Mouse (Mus musculus): ENCODE data around the gene Sergef. TPM values are rescaled to one million over a fixed set of nuclear protein-coding genes. Genes with fewer than 3 reads are reported as not detected.
A peak's percentile ranks its signal among the peaks of the same experiment; 100 is the strongest.

The Sergef gene
- polyA plus RNA-seq, 1 experiment from 2014 or later, result 32.6 TPM

GRCm38 (mm10) chr7:46469542-46469941, 170.1 kb downstream of the Sergef start:
- 86% methylated on average over 3 of the region's 3 CpGs for WGBS
- Histone ChIP-seq H3K27ac (ENCODE audit: low read length) (no peak overlapping the region), H3K9ac (replicated peaks; ENCODE audit: low read depth, low read length) (no peak overlapping the region), H3K9me3 (ENCODE audit: control insufficient read depth, low read length) (no peaks in the 10 kb centered on the region), H3K4me1 (replicated peaks; ENCODE audit: control insufficient read depth, insufficient read depth, low read length) (peaks cover 6% of the 10 kb centered on the region; the same call in 1 of the 2 replicates), H3K27me3 (replicated peaks; ENCODE audit: control insufficient read depth, insufficient read depth, low read length) (no peaks in the 10 kb centered on the region), H3K4me3 (replicated peaks; ENCODE audit: low read length) (no peak overlapping the region), H3K36me3 (ENCODE audit: control insufficient read depth, insufficient read depth) (no peaks in the 10 kb centered on the region), H3K4me2 (ENCODE audit: low read length) (no peak overlapping the region)
- ATAC-seq, result no peak

GRCm38 (mm10) chr7:46466422-46466981, 173.1 kb downstream of the Sergef start:
- Histone ChIP-seq H3K9ac (replicated peaks; ENCODE audit: low read depth, low read length) (no peak overlapping the region), H3K36me3 (ENCODE audit: control insufficient read depth, insufficient read depth) (no peaks in the 10 kb centered on the region), H3K27ac (ENCODE audit: low read length) (peak overlapping the region; percentile 45), H3K4me1 (replicated peaks; ENCODE audit: control insufficient read depth, insufficient read depth, low read length) (peaks cover 3% of the 10 kb centered on the region; the same call in 1 of the 2 replicates), H3K9me3 (ENCODE audit: control insufficient read depth, low read length) (no peaks in the 10 kb centered on the region), H3K4me2 (ENCODE audit: low read length) (no peak overlapping the region), H3K4me3 (replicated peaks; ENCODE audit: low read length) (no peak overlapping the region), H3K27me3 (replicated peaks; ENCODE audit: control insufficient read depth, insufficient read depth, low read length) (no peaks in the 10 kb centered on the region)
- WGBS, result 61% methylated on average over 7 of the region's 7 CpGs
- ATAC-seq, result peak; percentile 28; the same call in 1 of the 2 replicates

GRCm38 (mm10) chr7:46463136-46463535, 176.5 kb downstream of the Sergef start:
- no peak overlapping the region for H3K4me3 ChIP-seq (replicated peaks; ENCODE audit: low read length)
- no peak overlapping the region for H3K27ac ChIP-seq (ENCODE audit: low read length)
- peaks cover 9% of the 10 kb centered on the region for H3K4me1 ChIP-seq (replicated peaks; ENCODE audit: control insufficient read depth, insufficient read depth, low read length)
- WGBS, result 86% methylated on average over 8 of the region's 8 CpGs
- H3K9me3 ChIP-seq (ENCODE audit: control insufficient read depth, low read length), result no peaks in the 10 kb centered on the region
- ATAC-seq, result no peak
- H3K4me2 ChIP-seq (ENCODE audit: low read length), result no peak overlapping the region
- H3K36me3 ChIP-seq (ENCODE audit: control insufficient read depth, insufficient read depth), result no peaks in the 10 kb centered on the region
- no peaks in the 10 kb centered on the region for H3K27me3 ChIP-seq (replicated peaks; ENCODE audit: control insufficient read depth, insufficient read depth, low read length)
- no peak overlapping the region for H3K9ac ChIP-seq (replicated peaks; ENCODE audit: low read depth, low read length)

GRCm38 (mm10) chr7:46462287-46462686, 177.3 kb downstream of the Sergef start:
- peaks cover 9% of the 10 kb centered on the region for H3K4me1 ChIP-seq (replicated peaks; ENCODE audit: control insufficient read depth, insufficient read depth, low read length)
- no peak for ATAC-seq
- H3K27ac ChIP-seq (ENCODE audit: low read length), result no peak overlapping the region
- no peak overlapping the region for H3K9ac ChIP-seq (replicated peaks; ENCODE audit: low read depth, low read length)
- H3K9me3 ChIP-seq (ENCODE audit: control insufficient read depth, low read length), result no peaks in the 10 kb centered on the region
- no peaks in the 10 kb centered on the region for H3K27me3 ChIP-seq (replicated peaks; ENCODE audit: control insufficient read depth, insufficient read depth, low read length)
- no peak overlapping the region for H3K4me2 ChIP-seq (ENCODE audit: low read length)
- 66% methylated on average over 8 of the region's 8 CpGs for WGBS
- H3K4me3 ChIP-seq (replicated peaks; ENCODE audit: low read length), result no peak overlapping the region
- no peaks in the 10 kb centered on the region for H3K36me3 ChIP-seq (ENCODE audit: control insufficient read depth, insufficient read depth)

GRCm38 (mm10) chr7:46459605-46460245, 179.9 kb downstream of the Sergef start:
- Histone ChIP-seq H3K9me3 (ENCODE audit: control insufficient read depth, low read length) (no peaks in the 10 kb centered on the region; the same call in 1 of the 2 replicates), H3K9ac (replicated peaks; ENCODE audit: low read depth, low read length) (no peak overlapping the region), H3K4me3 (replicated peaks; ENCODE audit: low read length) (no peak overlapping the region), H3K27ac (ENCODE audit: low read length) (no peak overlapping the region), H3K27me3 (replicated peaks; ENCODE audit: control insufficient read depth, insufficient read depth, low read length) (no peaks in the 10 kb centered on the region), H3K4me1 (replicated peaks; ENCODE audit: control insufficient read depth, insufficient read depth, low read length) (peaks cover 6% of the 10 kb centered on the region), H3K4me2 (ENCODE audit: low read length) (no peak overlapping the region), H3K36me3 (ENCODE audit: control insufficient read depth, insufficient read depth) (no peaks in the 10 kb centered on the region)
- 85% methylated on average over 9 of the region's 9 CpGs for WGBS
- peak; percentile 15; the same call in 1 of the 2 replicates for ATAC-seq

GRCm38 (mm10) chr7:46459200-46459599, 180.4 kb downstream of the Sergef start:
- Histone ChIP-seq H3K36me3 (ENCODE audit: control insufficient read depth, insufficient read depth) (no peaks in the 10 kb centered on the region), H3K9me3 (ENCODE audit: control insufficient read depth, low read length) (no peaks in the 10 kb centered on the region; the same call in 1 of the 2 replicates), H3K4me1 (replicated peaks; ENCODE audit: control insufficient read depth, insufficient read depth, low read length) (peaks cover 8% of the 10 kb centered on the region), H3K9ac (replicated peaks; ENCODE audit: low read depth, low read length) (no peak overlapping the region), H3K27me3 (replicated peaks; ENCODE audit: control insufficient read depth, insufficient read depth, low read length) (no peaks in the 10 kb centered on the region), H3K4me3 (replicated peaks; ENCODE audit: low read length) (no peak overlapping the region), H3K4me2 (ENCODE audit: low read length) (no peak overlapping the region), H3K27ac (ENCODE audit: low read length) (no peak overlapping the region)
- peak; percentile 23; the same call in 1 of the 2 replicates for ATAC-seq
- WGBS, result 79% methylated on average over 2 of the region's 2 CpGs

- Histone ChIP-seq H3K36me3 (ENCODE audit: control insufficient read depth, insufficient read depth) (no peaks in the 10 kb centered on the region), H3K4me2 (ENCODE audit: low read length) (no peak overlapping the region), H3K27me3 (replicated peaks; ENCODE audit: control insufficient read depth, insufficient read depth, low read length) (no peaks in the 10 kb centered on the region), H3K9me3 (ENCODE audit: control insufficient read depth, low read length) (no peaks in the 10 kb centered on the region; the same call in 1 of the 2 replicates), H3K4me1 (replicated peaks; ENCODE audit: control insufficient read depth, insufficient read depth, low read length) (peaks cover 16% of the 10 kb centered on the region), H3K27ac (ENCODE audit: low read length) (no peak overlapping the region), H3K4me3 (replicated peaks; ENCODE audit: low read length) (no peak overlapping the region), H3K9ac (replicated peaks; ENCODE audit: low read depth, low read length) (no peak overlapping the region)
- 73% methylated on average over 3 of the region's 3 CpGs for WGBS
- ATAC-seq, result no peak
These were observed 181.7 kb downstream of the Sergef start for GRCm38 (mm10) chr7:46457889-46458288.

- Histone ChIP-seq H3K4me2 (ENCODE audit: low read length) (no peak overlapping the region), H3K9ac (replicated peaks; ENCODE audit: low read depth, low read length) (no peak overlapping the region), H3K4me1 (replicated peaks; ENCODE audit: control insufficient read depth, insufficient read depth, low read length) (peaks cover 18% of the 10 kb centered on the region), H3K27ac (ENCODE audit: low read length) (peak overlapping the region; percentile 57), H3K9me3 (ENCODE audit: control insufficient read depth, low read length) (no peaks in the 10 kb centered on the region; the same call in 1 of the 2 replicates), H3K36me3 (ENCODE audit: control insufficient read depth, insufficient read depth) (no peaks in the 10 kb centered on the region), H3K4me3 (replicated peaks; ENCODE audit: low read length) (no peak overlapping the region), H3K27me3 (replicated peaks; ENCODE audit: control insufficient read depth, insufficient read depth, low read length) (no peaks in the 10 kb centered on the region)
- WGBS, result 4% methylated on average over 10 of the region's 10 CpGs
- ATAC-seq, result peak; percentile 86
These were observed 185.5 kb downstream of the Sergef start for GRCm38 (mm10) chr7:46453930-46454679.

- peaks cover 21% of the 10 kb centered on the region for H3K4me1 ChIP-seq (replicated peaks; ENCODE audit: control insufficient read depth, insufficient read depth, low read length)
- H3K4me2 ChIP-seq (ENCODE audit: low read length), result no peak overlapping the region
- no peaks in the 10 kb centered on the region for H3K9me3 ChIP-seq (ENCODE audit: control insufficient read depth, low read length)
- WGBS, result 40% methylated on average over 6 of the region's 6 CpGs
- H3K9ac ChIP-seq (replicated peaks; ENCODE audit: low read depth, low read length), result no peak overlapping the region
- H3K36me3 ChIP-seq (ENCODE audit: control insufficient read depth, insufficient read depth), result no peaks in the 10 kb centered on the region
- no peak overlapping the region; the same call in 1 of the 2 replicates for H3K27ac ChIP-seq (ENCODE audit: low read length)
- ATAC-seq, result peak; percentile 36; the same call in 1 of the 2 replicates
- H3K27me3 ChIP-seq (replicated peaks; ENCODE audit: control insufficient read depth, insufficient read depth, low read length), result no peaks in the 10 kb centered on the region
- H3K4me3 ChIP-seq (replicated peaks; ENCODE audit: low read length), result no peak overlapping the region
These were observed 190.5 kb downstream of the Sergef start for GRCm38 (mm10) chr7:46448922-46449645.
